Mouse (Mus musculus): Measurements from ENCODE around the gene Npsr1. TPM values are rescaled to one million over a fixed set of nuclear protein-coding genes. Genes with fewer than 3 reads are reported as not detected.

Gene Npsr1
- polyA plus RNA-seq, 1 experiment from 2014 or later = not detected

DNA sequence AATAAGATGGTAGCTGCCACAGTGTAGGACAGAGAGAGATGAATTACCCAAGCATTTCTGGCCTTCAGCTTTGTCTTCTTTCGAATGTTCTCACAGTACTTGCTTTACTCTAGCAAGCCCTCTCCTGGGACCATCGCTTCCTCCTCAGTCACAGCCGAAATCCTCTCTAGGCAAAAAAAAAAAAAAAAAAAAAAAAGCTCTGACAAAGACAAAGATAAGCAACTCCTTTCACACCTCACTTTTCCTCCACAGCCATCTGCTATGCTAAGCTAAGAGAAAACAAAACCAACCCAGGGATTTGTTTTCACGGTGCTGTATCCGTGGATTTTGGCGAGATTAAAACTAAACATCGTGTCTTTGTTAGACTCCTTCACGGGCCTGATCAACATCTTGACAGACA, 156.4 kb downstream of the Npsr1 start:
- no peaks in the 10 kb centered on the region for H3K4me1 ChIP-seq
- no peak overlapping the region for H3K9ac ChIP-seq
- no peaks in the 10 kb centered on the region for H3K9me3 ChIP-seq
- H3K27me3 ChIP-seq = no peaks in the 10 kb centered on the region
- ATAC-seq (ENCODE audit: borderline replicate concordance, extremely low read depth, low FRiP score, low TSS enrichment) = no peak
- WGBS = 9% methylated on average over 8 of the region's 8 CpGs
- no peak overlapping the region for H3K27ac ChIP-seq
- no peak overlapping the region for H3K4me2 ChIP-seq
- H3K4me3 ChIP-seq = no peak overlapping the region
- H3K36me3 ChIP-seq = no peaks in the 10 kb centered on the region

GRCm38 (mm10) chr9:24280498-24281287, 182.9 kb downstream of the Npsr1 start:
- no peak for ATAC-seq (ENCODE audit: borderline replicate concordance, extremely low read depth, low FRiP score, low TSS enrichment)

GRCm38 (mm10) chr9:24282617-24283016, 184.8 kb downstream of the Npsr1 start:
- no peak overlapping the region for H3K9ac ChIP-seq
- no peaks in the 10 kb centered on the region for H3K27me3 ChIP-seq
- H3K4me3 ChIP-seq = no peak overlapping the region
- no peaks in the 10 kb centered on the region for H3K9me3 ChIP-seq
- no peaks in the 10 kb centered on the region for H3K4me1 ChIP-seq
- H3K36me3 ChIP-seq = no peaks in the 10 kb centered on the region
- no peak for ATAC-seq (ENCODE audit: borderline replicate concordance, extremely low read depth, low FRiP score, low TSS enrichment)
- 51% methylated on average over 3 of the region's 3 CpGs for WGBS
- no peak overlapping the region for H3K4me2 ChIP-seq
- H3K27ac ChIP-seq = no peak overlapping the region

More at GRCm38 (mm10) chr9:24280498-24281287, 182.9 kb downstream of the Npsr1 start:
- no peak overlapping the region for H3K9ac ChIP-seq
- 94% methylated on average over 2 of the region's 2 CpGs for WGBS
- no peaks in the 10 kb centered on the region for H3K4me1 ChIP-seq
- no peak overlapping the region for H3K4me2 ChIP-seq
- H3K4me3 ChIP-seq = no peak overlapping the region
- no peaks in the 10 kb centered on the region for H3K36me3 ChIP-seq
- H3K27me3 ChIP-seq = no peaks in the 10 kb centered on the region
- H3K9me3 ChIP-seq = no peaks in the 10 kb centered on the region
- no peak overlapping the region for H3K27ac ChIP-seq

GRCm38 (mm10) chr9:24283071-24283470, 185.3 kb downstream of the Npsr1 start:
- no peak overlapping the region for H3K4me2 ChIP-seq
- no peak overlapping the region for H3K27ac ChIP-seq
- no peak overlapping the region for H3K4me3 ChIP-seq
- no peaks in the 10 kb centered on the region for H3K27me3 ChIP-seq
- no peaks in the 10 kb centered on the region for H3K36me3 ChIP-seq
- 41% methylated on average over 2 of the region's 2 CpGs for WGBS
- H3K9me3 ChIP-seq = no peaks in the 10 kb centered on the region
- ATAC-seq (ENCODE audit: borderline replicate concordance, extremely low read depth, low FRiP score, low TSS enrichment) = no peak
- no peaks in the 10 kb centered on the region for H3K4me1 ChIP-seq
- no peak overlapping the region for H3K9ac ChIP-seq

DNA sequence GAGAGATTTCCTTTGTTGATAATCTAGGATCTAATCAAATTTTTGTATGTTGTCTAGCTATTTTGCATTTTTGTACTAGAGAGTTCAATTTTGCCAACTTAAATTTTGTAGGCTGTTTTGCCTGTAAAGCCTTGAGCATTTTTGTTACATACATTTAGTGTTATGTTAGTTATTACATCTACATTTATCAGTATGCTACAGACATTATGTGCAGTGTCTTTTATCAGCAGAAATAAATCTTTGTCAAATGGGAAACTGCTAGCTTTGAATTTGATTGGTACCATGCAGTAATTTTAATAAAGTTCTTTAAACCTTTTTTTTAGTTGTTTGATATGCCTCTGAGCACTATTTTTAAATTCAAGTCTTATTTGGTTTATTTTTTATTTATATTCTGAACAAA, 185.7 kb downstream of the Npsr1 start:
- Histone ChIP-seq H3K4me3 (no peak overlapping the region), H3K4me2 (no peak overlapping the region), H3K36me3 (no peaks in the 10 kb centered on the region), H3K9ac (no peak overlapping the region), H3K4me1 (no peaks in the 10 kb centered on the region), H3K27me3 (no peaks in the 10 kb centered on the region), H3K27ac (no peak overlapping the region), H3K9me3 (no peaks in the 10 kb centered on the region)
- no peak for ATAC-seq (ENCODE audit: borderline replicate concordance, extremely low read depth, low FRiP score, low TSS enrichment)

- no peak overlapping the region for H3K27ac ChIP-seq
- H3K4me3 ChIP-seq = no peak overlapping the region
- ATAC-seq (ENCODE audit: borderline replicate concordance, extremely low read depth, low FRiP score, low TSS enrichment) = no peak
- H3K9me3 ChIP-seq = no peaks in the 10 kb centered on the region
- WGBS = 73% methylated on average over 5 of the region's 5 CpGs
- no peak overlapping the region for H3K4me2 ChIP-seq
- H3K4me1 ChIP-seq = no peaks in the 10 kb centered on the region
- H3K27me3 ChIP-seq = no peaks in the 10 kb centered on the region
- no peaks in the 10 kb centered on the region for H3K36me3 ChIP-seq
- no peak overlapping the region for H3K9ac ChIP-seq
Observed at GRCm38 (mm10) chr9:24284239-24285084, 186.7 kb downstream of the Npsr1 start.

GRCm38 (mm10) chr9:24285419-24285818, 187.6 kb downstream of the Npsr1 start:
- Histone ChIP-seq H3K9ac (no peak overlapping the region), H3K9me3 (no peaks in the 10 kb centered on the region), H3K4me3 (no peak overlapping the region), H3K36me3 (no peaks in the 10 kb centered on the region), H3K27ac (no peak overlapping the region), H3K27me3 (no peaks in the 10 kb centered on the region), H3K4me2 (no peak overlapping the region), H3K4me1 (no peaks in the 10 kb centered on the region)
- WGBS = 88% methylated on average over 5 of the region's 5 CpGs
- ATAC-seq (ENCODE audit: borderline replicate concordance, extremely low read depth, low FRiP score, low TSS enrichment) = no peak

DNA sequence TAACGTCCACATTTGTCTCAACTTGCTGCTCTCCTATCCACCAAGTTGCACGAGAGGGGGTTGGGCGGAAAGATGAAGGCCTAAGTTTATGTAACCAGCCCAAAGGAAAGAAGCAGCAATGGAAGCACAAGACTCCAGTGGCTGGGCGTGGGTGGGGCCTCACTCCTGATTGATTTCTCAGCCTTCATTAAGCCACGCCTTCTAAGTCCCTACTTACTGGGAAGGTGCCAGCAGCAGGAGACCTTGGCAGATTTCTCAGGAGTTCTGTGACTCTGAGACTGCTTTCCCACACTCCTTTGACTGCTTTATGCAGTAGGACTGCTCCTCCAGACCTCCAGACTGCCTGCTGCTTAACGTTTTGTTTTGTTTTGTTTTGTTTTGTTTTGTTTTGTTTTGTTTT, 193.6 kb downstream of the Npsr1 start:
- ATAC-seq (ENCODE audit: borderline replicate concordance, extremely low read depth, low FRiP score, low TSS enrichment) = peak; percentile 74; the same call in 1 of the 2 replicates
- H3K36me3 ChIP-seq = no peaks in the 10 kb centered on the region

GRCm38 (mm10) chr9:24293252-24293959, 195.6 kb downstream of the Npsr1 start:
- WGBS = 62% methylated on average over 12 of the region's 12 CpGs
- no peaks in the 10 kb centered on the region for H3K36me3 ChIP-seq
- H3K4me3 ChIP-seq = no peak overlapping the region
- no peaks in the 10 kb centered on the region for H3K27me3 ChIP-seq
- no peak overlapping the region for H3K4me2 ChIP-seq
- ATAC-seq (ENCODE audit: borderline replicate concordance, extremely low read depth, low FRiP score, low TSS enrichment) = no peak
- H3K4me1 ChIP-seq = peaks cover 6% of the 10 kb centered on the region
- H3K27ac ChIP-seq = no peak overlapping the region
- H3K9ac ChIP-seq = no peak overlapping the region
- no peaks in the 10 kb centered on the region for H3K9me3 ChIP-seq

More for the DNA sequence above, 193.6 kb downstream of the Npsr1 start:
- Histone ChIP-seq H3K9me3 (no peaks in the 10 kb centered on the region), H3K4me3 (no peak overlapping the region), H3K27me3 (no peaks in the 10 kb centered on the region), H3K4me1 (peaks cover 6% of the 10 kb centered on the region), H3K9ac (no peak overlapping the region), H3K4me2 (no peak overlapping the region), H3K27ac (no peak overlapping the region)
- 36% methylated on average over 6 of the region's 6 CpGs for WGBS

DNA sequence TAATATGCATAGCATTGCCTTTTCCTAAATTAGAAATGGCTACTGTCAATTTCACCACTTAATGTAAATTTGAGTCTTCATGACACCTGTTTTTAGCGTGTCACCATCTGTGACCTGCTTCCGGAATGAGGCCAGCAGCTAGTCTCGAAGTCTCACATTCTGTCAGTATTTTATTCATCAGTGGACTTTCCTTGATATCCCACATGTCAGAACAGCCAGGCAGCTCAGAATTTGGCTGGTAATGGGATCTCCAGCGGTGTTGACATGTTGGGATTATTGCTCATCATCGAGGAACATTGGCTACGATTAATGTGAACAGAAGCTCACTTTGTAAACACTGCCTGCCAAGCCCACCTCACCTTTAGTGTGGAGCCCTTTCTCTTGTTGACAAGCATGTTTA, 205.1 kb downstream of the Npsr1 start:
- Histone ChIP-seq H3K4me2 (no peak overlapping the region), H3K27me3 (no peaks in the 10 kb centered on the region), H3K27ac (no peak overlapping the region), H3K4me3 (no peak overlapping the region), H3K9me3 (no peaks in the 10 kb centered on the region), H3K36me3 (no peaks in the 10 kb centered on the region), H3K4me1 (no peaks in the 10 kb centered on the region), H3K9ac (no peak overlapping the region)
- ATAC-seq (ENCODE audit: borderline replicate concordance, extremely low read depth, low FRiP score, low TSS enrichment) = no peak
- 77% methylated on average over 6 of the region's 6 CpGs for WGBS

GRCm38 (mm10) chr9:24306990-24307389, 209.2 kb downstream of the Npsr1 start:
- H3K27ac ChIP-seq = no peak overlapping the region
- WGBS = 44% methylated on average over 5 of the region's 5 CpGs
- H3K4me1 ChIP-seq = no peaks in the 10 kb centered on the region
- H3K4me2 ChIP-seq = no peak overlapping the region
- H3K4me3 ChIP-seq = no peak overlapping the region
- H3K36me3 ChIP-seq = no peaks in the 10 kb centered on the region
- no peaks in the 10 kb centered on the region for H3K9me3 ChIP-seq
- no peak for ATAC-seq (ENCODE audit: borderline replicate concordance, extremely low read depth, low FRiP score, low TSS enrichment)
- H3K27me3 ChIP-seq = no peaks in the 10 kb centered on the region
- H3K9ac ChIP-seq = no peak overlapping the region

GRCm38 (mm10) chr9:24307400-24307799, 209.6 kb downstream of the Npsr1 start:
- Histone ChIP-seq H3K27ac (no peak overlapping the region), H3K27me3 (no peaks in the 10 kb centered on the region), H3K9ac (no peak overlapping the region), H3K36me3 (no peaks in the 10 kb centered on the region), H3K4me1 (no peaks in the 10 kb centered on the region), H3K4me3 (no peak overlapping the region), H3K9me3 (no peaks in the 10 kb centered on the region), H3K4me2 (no peak overlapping the region)
- WGBS = 37% methylated on average over 3 of the region's 3 CpGs
- no peak for ATAC-seq (ENCODE audit: borderline replicate concordance, extremely low read depth, low FRiP score, low TSS enrichment)
